Mouse (Mus musculus): ENCODE results near the gene Pknox2. TPM values are rescaled to one million over a fixed set of nuclear protein-coding genes. Genes with fewer than 3 reads are reported as not detected.
A peak's percentile ranks its signal among the peaks of the same experiment; 100 is the strongest.

The Pknox2 gene
- polyA plus RNA-seq, 1 experiment, result 8.5 TPM

GRCm38 (mm10) chr9:37051669-37052068, 95.5 kb downstream of the Pknox2 start:
- Histone ChIP-seq H3K27me3 (ENCODE audit: control insufficient read depth, insufficient read depth, insufficient read length) (no peaks in the 10 kb centered on the region), H3K79me2 (ENCODE audit: control insufficient read depth, insufficient read depth) (no peaks in the 10 kb centered on the region), H3ac (ENCODE audit: control insufficient read depth, insufficient read length, low read depth) (no peak overlapping the region), H3K36me3 (ENCODE audit: control insufficient read depth, insufficient read depth) (no peaks in the 10 kb centered on the region), H3K79me3 (ENCODE audit: low read depth) (no peaks in the 10 kb centered on the region), H3K4me3 (ENCODE audit: insufficient read depth, poor library complexity, severe bottlenecking) (no peak overlapping the region)
- TF ChIP-seq MYOD1 (IDR thresholded peaks at IDR 0.05; ENCODE audit: control insufficient read depth, insufficient read length, low read depth) (peak; percentile 69), MAX (IDR thresholded peaks at IDR 0.05) (no peak)

GRCm38 (mm10) chr9:37047490-37047889, 99.7 kb downstream of the Pknox2 start:
- Histone ChIP-seq H3K27me3 (ENCODE audit: control insufficient read depth, insufficient read depth, insufficient read length) (no peaks in the 10 kb centered on the region), H3K79me3 (ENCODE audit: low read depth) (no peaks in the 10 kb centered on the region), H3K79me2 (ENCODE audit: control insufficient read depth, insufficient read depth) (no peaks in the 10 kb centered on the region), H3K4me3 (ENCODE audit: insufficient read depth, poor library complexity, severe bottlenecking) (no peak overlapping the region), H3K36me3 (ENCODE audit: control insufficient read depth, insufficient read depth) (no peaks in the 10 kb centered on the region), H3ac (ENCODE audit: control insufficient read depth, insufficient read length, low read depth) (no peak overlapping the region)
- TF ChIP-seq MYOD1 (IDR thresholded peaks at IDR 0.05; ENCODE audit: control insufficient read depth, insufficient read length, low read depth) (no peak), CTCF (IDR thresholded peaks at IDR 0.05; ENCODE audit: control insufficient read depth, insufficient read depth, insufficient read length) (no peak), FOSL1 (IDR thresholded peaks at IDR 0.05; ENCODE audit: insufficient read depth, low read length, poor library complexity, severe bottlenecking) (no peak), MYOG (IDR thresholded peaks at IDR 0.05; ENCODE audit: control insufficient read depth, extremely low read depth, insufficient read length) (no peak), USF1 (IDR thresholded peaks at IDR 0.05; ENCODE audit: low read depth) (peak; percentile 79), CEBPB (IDR thresholded peaks at IDR 0.05; ENCODE audit: low read depth) (no peak)

GRCm38 (mm10) chr9:37045875-37046274, 101.3 kb downstream of the Pknox2 start:
- Histone ChIP-seq H3K4me3 (ENCODE audit: insufficient read depth, poor library complexity, severe bottlenecking) (no peak overlapping the region), H3K27me3 (ENCODE audit: control insufficient read depth, insufficient read depth, insufficient read length) (no peaks in the 10 kb centered on the region), H3K36me3 (ENCODE audit: control insufficient read depth, insufficient read depth) (no peaks in the 10 kb centered on the region), H3ac (ENCODE audit: control insufficient read depth, insufficient read length, low read depth) (no peak overlapping the region), H3K79me2 (ENCODE audit: control insufficient read depth, insufficient read depth) (no peaks in the 10 kb centered on the region), H3K79me3 (ENCODE audit: low read depth) (no peaks in the 10 kb centered on the region)
- no peak for TF ChIP-seq MYOD1 (IDR thresholded peaks at IDR 0.05; ENCODE audit: control insufficient read depth, insufficient read length, low read depth)
- TF ChIP-seq CEBPB (IDR thresholded peaks at IDR 0.05; ENCODE audit: low read depth), result no peak
- TF ChIP-seq MYOG (IDR thresholded peaks at IDR 0.05; ENCODE audit: control insufficient read depth, extremely low read depth, insufficient read length), result no peak
- no peak for TF ChIP-seq FOSL1 (IDR thresholded peaks at IDR 0.05; ENCODE audit: insufficient read depth, low read length, poor library complexity, severe bottlenecking)
- TF ChIP-seq CTCF (IDR thresholded peaks at IDR 0.05; ENCODE audit: control insufficient read depth, insufficient read depth, insufficient read length), result no peak
- no peak for TF ChIP-seq MAX (IDR thresholded peaks at IDR 0.05)
- no peak for TF ChIP-seq USF1 (IDR thresholded peaks at IDR 0.05; ENCODE audit: low read depth)

- TF ChIP-seq FOSL1 (IDR thresholded peaks at IDR 0.05; ENCODE audit: insufficient read depth, low read length, poor library complexity, severe bottlenecking) (no peak), USF1 (IDR thresholded peaks at IDR 0.05; ENCODE audit: low read depth) (no peak), CTCF (IDR thresholded peaks at IDR 0.05; ENCODE audit: control insufficient read depth, insufficient read depth, insufficient read length) (no peak), MYOG (IDR thresholded peaks at IDR 0.05; ENCODE audit: control insufficient read depth, extremely low read depth, insufficient read length) (no peak), CEBPB (IDR thresholded peaks at IDR 0.05; ENCODE audit: low read depth) (no peak), MAX (IDR thresholded peaks at IDR 0.05) (no peak), MYOD1 (IDR thresholded peaks at IDR 0.05; ENCODE audit: control insufficient read depth, insufficient read length, low read depth) (no peak)
- H3K79me2 ChIP-seq (ENCODE audit: control insufficient read depth, insufficient read depth), result no peaks in the 10 kb centered on the region
- no peaks in the 10 kb centered on the region for H3K36me3 ChIP-seq (ENCODE audit: control insufficient read depth, insufficient read depth)
- H3K4me3 ChIP-seq (ENCODE audit: insufficient read depth, poor library complexity, severe bottlenecking), result no peak overlapping the region
- H3K27me3 ChIP-seq (ENCODE audit: control insufficient read depth, insufficient read depth, insufficient read length), result no peaks in the 10 kb centered on the region
- no peak overlapping the region for H3ac ChIP-seq (ENCODE audit: control insufficient read depth, insufficient read length, low read depth)
- H3K79me3 ChIP-seq (ENCODE audit: low read depth), result no peaks in the 10 kb centered on the region
Observed at GRCm38 (mm10) chr9:37044165-37044564, 103.0 kb downstream of the Pknox2 start.

GRCm38 (mm10) chr9:37038859-37039258, 108.3 kb downstream of the Pknox2 start:
- no peak for TF ChIP-seq MYOG (IDR thresholded peaks at IDR 0.05; ENCODE audit: control insufficient read depth, extremely low read depth, insufficient read length)
- TF ChIP-seq USF1 (IDR thresholded peaks at IDR 0.05; ENCODE audit: low read depth), result no peak
- no peak for TF ChIP-seq CTCF (IDR thresholded peaks at IDR 0.05; ENCODE audit: control insufficient read depth, insufficient read depth, insufficient read length)
- TF ChIP-seq MAX (IDR thresholded peaks at IDR 0.05), result no peak
- TF ChIP-seq FOSL1 (IDR thresholded peaks at IDR 0.05; ENCODE audit: insufficient read depth, low read length, poor library complexity, severe bottlenecking), result no peak
- TF ChIP-seq MYOD1 (IDR thresholded peaks at IDR 0.05; ENCODE audit: control insufficient read depth, insufficient read length, low read depth), result no peak
- no peak for TF ChIP-seq CEBPB (IDR thresholded peaks at IDR 0.05; ENCODE audit: low read depth)
- no peaks in the 10 kb centered on the region for H3K79me3 ChIP-seq (ENCODE audit: low read depth)
- H3K4me3 ChIP-seq (ENCODE audit: insufficient read depth, poor library complexity, severe bottlenecking), result no peak overlapping the region
- no peaks in the 10 kb centered on the region for H3K79me2 ChIP-seq (ENCODE audit: control insufficient read depth, insufficient read depth)
- H3ac ChIP-seq (ENCODE audit: control insufficient read depth, insufficient read length, low read depth), result no peak overlapping the region
- no peaks in the 10 kb centered on the region for H3K27me3 ChIP-seq (ENCODE audit: control insufficient read depth, insufficient read depth, insufficient read length)
- H3K36me3 ChIP-seq (ENCODE audit: control insufficient read depth, insufficient read depth), result no peaks in the 10 kb centered on the region

GRCm38 (mm10) chr9:37038445-37038844, 108.8 kb downstream of the Pknox2 start:
- no peak for TF ChIP-seq MYOD1 (IDR thresholded peaks at IDR 0.05; ENCODE audit: control insufficient read depth, insufficient read length, low read depth)
- no peak for TF ChIP-seq CTCF (IDR thresholded peaks at IDR 0.05; ENCODE audit: control insufficient read depth, insufficient read depth, insufficient read length)
- TF ChIP-seq CEBPB (IDR thresholded peaks at IDR 0.05; ENCODE audit: low read depth), result no peak
- TF ChIP-seq USF1 (IDR thresholded peaks at IDR 0.05; ENCODE audit: low read depth), result no peak
- no peak for TF ChIP-seq MAX (IDR thresholded peaks at IDR 0.05)
- no peak for TF ChIP-seq FOSL1 (IDR thresholded peaks at IDR 0.05; ENCODE audit: insufficient read depth, low read length, poor library complexity, severe bottlenecking)
- TF ChIP-seq MYOG (IDR thresholded peaks at IDR 0.05; ENCODE audit: control insufficient read depth, extremely low read depth, insufficient read length), result no peak
- Histone ChIP-seq H3K4me3 (ENCODE audit: insufficient read depth, poor library complexity, severe bottlenecking) (no peak overlapping the region), H3K27me3 (ENCODE audit: control insufficient read depth, insufficient read depth, insufficient read length) (no peaks in the 10 kb centered on the region), H3K36me3 (ENCODE audit: control insufficient read depth, insufficient read depth) (no peaks in the 10 kb centered on the region), H3K79me2 (ENCODE audit: control insufficient read depth, insufficient read depth) (no peaks in the 10 kb centered on the region), H3K79me3 (ENCODE audit: low read depth) (no peaks in the 10 kb centered on the region), H3ac (ENCODE audit: control insufficient read depth, insufficient read length, low read depth) (no peak overlapping the region)

Data from C2C12 (cell line).